Mouse (Mus musculus): ENCODE measurements at regions not wholly inside any gene's neighbourhood (a gene's known extent, or its start where the extent isn't known, plus 50 kb on each side); places are given as distances from the start of the nearest gene placed in this dataset.

DNA sequence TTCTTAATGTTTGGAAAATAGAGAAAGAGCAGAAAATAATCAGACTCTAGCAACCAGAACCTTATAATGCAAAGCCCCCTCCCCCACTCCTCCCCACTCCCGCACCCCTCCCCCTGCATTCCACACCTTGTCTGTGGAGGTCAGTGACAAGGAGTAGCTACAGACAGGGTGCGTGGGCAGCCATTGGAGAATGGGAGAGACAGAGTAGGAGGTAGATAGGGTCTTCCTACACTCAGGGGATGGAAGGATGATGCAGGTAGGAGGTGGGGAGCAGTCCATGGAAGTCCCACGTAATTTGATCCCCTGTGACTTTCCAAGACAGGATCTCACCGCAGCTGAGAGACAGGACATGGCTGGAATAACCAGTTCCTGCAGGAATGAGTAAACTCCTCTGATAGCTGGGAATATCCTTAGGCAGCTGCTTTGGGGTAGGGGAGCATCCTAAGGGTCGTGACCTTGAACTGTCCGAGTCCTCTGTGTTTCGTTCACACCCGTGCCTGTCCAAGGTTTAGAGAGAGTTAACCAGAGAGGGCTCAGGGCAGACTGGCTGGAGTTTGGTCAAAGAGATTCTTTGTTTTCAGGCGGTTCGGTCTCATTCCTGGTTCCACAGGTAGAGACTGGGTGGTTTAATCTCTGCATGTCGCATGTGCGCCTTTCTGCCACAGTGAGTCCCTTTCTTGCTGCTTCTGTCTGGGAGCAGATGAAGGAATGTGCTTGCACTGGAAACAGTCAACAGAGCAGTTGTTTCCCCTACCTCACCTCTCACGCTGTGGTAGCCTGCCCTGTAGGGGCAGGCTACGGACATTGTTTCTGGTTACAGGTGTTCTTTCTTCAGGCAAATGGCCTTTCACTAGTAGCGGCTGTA, 54.1 kb upstream of the 1700024P04Rik start:
- peaks cover 0 to 9% of the 10 kb centered on the region in 2 experiments; a peak in 2 of 4 replicates for H3K4me1 ChIP-seq (ENCODE audit: control insufficient read depth in 1 of 2, insufficient read depth in 2 of 2)
- H3K9ac ChIP-seq (ENCODE audit: insufficient read depth, low read depth): no peak overlapping the region
- H3K36me3 ChIP-seq (replicated peaks in 1 of 2; ENCODE audit: control insufficient read depth in 1 of 2, insufficient read depth in 1 of 2, low read length in 1 of 2): no peaks in the 10 kb centered on the region
- in situ Hi-C loops (cut with MboI; ENCODE audit: low pct_ligation_motif_present, low pct_unique_long_range_greater_than_20kb, low sequenced_read_pairs): no loop called here
- H3K27me3 ChIP-seq (replicated peaks): no peaks in the 10 kb centered on the region
- dilution Hi-C loops (cut with MboI; ENCODE audit: extremely low pct_ligation_motif_present, extremely low pct_unique_long_range_greater_than_20kb, low sequenced_read_pairs): no loop called here
- no peak for TF ChIP-seq TBP (conservative IDR thresholded peaks at IDR 0.05; ENCODE audit: low read depth, low read length)
- TF ChIP-seq BHLHE40 (IDR thresholded peaks at IDR 0.05; ENCODE audit: low read depth, low read length): no peak
- TF ChIP-seq PAX5 (IDR thresholded peaks at IDR 0.05; ENCODE audit: low read length): no peak
- no peak for TF ChIP-seq MYC (IDR thresholded peaks at IDR 0.05; ENCODE audit: low read depth, low read length)
- TF ChIP-seq ZMIZ1 (IDR thresholded peaks at IDR 0.05; ENCODE audit: low read depth, low read length): no peak
- no peak for TF ChIP-seq MAZ (IDR thresholded peaks at IDR 0.05; ENCODE audit: low read depth, low read length)
- no peak for TF ChIP-seq POLR2AphosphoS2 (IDR thresholded peaks at IDR 0.05; ENCODE audit: low read depth, low read length)
- no peak for TF ChIP-seq E2F4 (IDR thresholded peaks at IDR 0.05; ENCODE audit: insufficient replicate concordance, low read depth, low read length)
- no peak for TF ChIP-seq SIN3A (IDR thresholded peaks at IDR 0.05; ENCODE audit: low read length)
- no peak for TF ChIP-seq USF2 (conservative IDR thresholded peaks at IDR 0.05; ENCODE audit: low read depth, low read length)
- no peak for TF ChIP-seq SMC3 (IDR thresholded peaks at IDR 0.05; ENCODE audit: low read depth, low read length)
- no peak for TF ChIP-seq ZC3H11A (IDR thresholded peaks at IDR 0.05; ENCODE audit: low read depth, low read length)
- TF ChIP-seq RCOR1 (conservative IDR thresholded peaks at IDR 0.05; ENCODE audit: low read depth, low read length): no peak
- no peak for TF ChIP-seq POLR2A (IDR thresholded peaks at IDR 0.05; ENCODE audit: low read depth, low read length)
- TF ChIP-seq RAD21 (IDR thresholded peaks at IDR 0.05; ENCODE audit: low read depth, low read length): no peak
- no peak for TF ChIP-seq ELF1 (IDR thresholded peaks at IDR 0.05; ENCODE audit: low read depth, low read length)
- no peak for TF ChIP-seq HCFC1 (IDR thresholded peaks at IDR 0.05; ENCODE audit: low read depth, low read length)
- TF ChIP-seq ETS1 (conservative IDR thresholded peaks at IDR 0.05; ENCODE audit: low read depth, low read length): no peak
- no peak for TF ChIP-seq IRF4 (IDR thresholded peaks at IDR 0.05; ENCODE audit: low read depth, low read length)
- no peak overlapping the region for H3K27ac ChIP-seq (ENCODE audit: insufficient read depth, low read depth)
- no peak overlapping the region for H3K4me2 ChIP-seq (ENCODE audit: insufficient read depth, low read depth, poor library complexity, severe bottlenecking)
- H3K79me2 ChIP-seq (replicated peaks; ENCODE audit: control insufficient read depth, extremely low read depth, insufficient read depth, poor library complexity, severe bottlenecking): no peaks in the 10 kb centered on the region
- H3K4me3 ChIP-seq (replicated peaks in 1 of 3; ENCODE audit: low read depth in 2 of 3, low read length in 2 of 3, poor library complexity in 1 of 3): no peak overlapping the region
- peaks cover 2% of the 10 kb centered on the region for H3K9me3 ChIP-seq (replicated peaks; ENCODE audit: low read length)
- DNase-seq (ENCODE audit: extremely low read depth): no peak

DNA sequence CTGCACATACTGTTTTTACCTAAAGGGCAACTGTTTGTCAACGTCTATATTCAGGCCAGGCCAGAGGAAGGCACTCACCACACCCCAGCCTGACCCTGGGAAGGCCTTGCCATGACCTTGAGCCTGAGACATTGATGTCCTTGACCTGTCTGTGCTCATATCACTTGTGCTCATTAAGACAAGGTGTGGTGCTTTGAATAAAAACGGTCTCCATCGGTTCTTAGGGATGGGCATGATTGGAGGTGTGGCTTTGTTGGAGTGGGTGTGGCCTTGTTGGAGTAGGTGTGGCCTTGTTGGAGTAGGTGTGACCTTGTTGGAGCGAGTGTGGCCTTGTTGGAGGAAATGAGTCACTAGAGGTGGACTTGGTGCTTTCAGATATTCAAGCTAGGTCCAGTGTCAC, 52.8 kb upstream of the 1700024P04Rik start:
- H3K36me3 ChIP-seq (replicated peaks in 1 of 2; ENCODE audit: control insufficient read depth in 1 of 2, insufficient read depth in 1 of 2, low read length in 1 of 2): no peaks in the 10 kb centered on the region
- H3K4me3 ChIP-seq (replicated peaks in 1 of 3; ENCODE audit: low read depth in 2 of 3, low read length in 2 of 3, poor library complexity in 1 of 3): no peak overlapping the region
- H3K27me3 ChIP-seq (replicated peaks): no peaks in the 10 kb centered on the region
- H3K79me2 ChIP-seq (replicated peaks; ENCODE audit: control insufficient read depth, extremely low read depth, insufficient read depth, poor library complexity, severe bottlenecking): no peaks in the 10 kb centered on the region
- DNase-seq (ENCODE audit: extremely low read depth): no peak
- peaks cover 0 to 9% of the 10 kb centered on the region in 2 experiments; a peak in 2 of 4 replicates for H3K4me1 ChIP-seq (ENCODE audit: control insufficient read depth in 1 of 2, insufficient read depth in 2 of 2)
- H3K4me2 ChIP-seq (ENCODE audit: insufficient read depth, low read depth, poor library complexity, severe bottlenecking): no peak overlapping the region
- dilution Hi-C loops (cut with MboI; ENCODE audit: extremely low pct_ligation_motif_present, extremely low pct_unique_long_range_greater_than_20kb, low sequenced_read_pairs) (no loop called here), in situ Hi-C loops (cut with MboI; ENCODE audit: low pct_ligation_motif_present, low pct_unique_long_range_greater_than_20kb, low sequenced_read_pairs) (no loop called here)
- H3K9me3 ChIP-seq (replicated peaks; ENCODE audit: low read length): peaks cover 2% of the 10 kb centered on the region
- TF ChIP-seq E2F4 (IDR thresholded peaks at IDR 0.05; ENCODE audit: insufficient replicate concordance, low read depth, low read length): no peak
- no peak for TF ChIP-seq GABPA (IDR thresholded peaks at IDR 0.05; ENCODE audit: insufficient replicate concordance, low read depth, low read length)
- TF ChIP-seq MAZ (IDR thresholded peaks at IDR 0.05; ENCODE audit: low read depth, low read length): no peak
- TF ChIP-seq BHLHE40 (IDR thresholded peaks at IDR 0.05; ENCODE audit: low read depth, low read length): no peak
- no peak for TF ChIP-seq ZNF384 (IDR thresholded peaks at IDR 0.05; ENCODE audit: low read depth, low read length)
- no peak for TF ChIP-seq CHD1 (IDR thresholded peaks at IDR 0.05; ENCODE audit: low read depth, low read length)
- no peak for TF ChIP-seq MXI1 (IDR thresholded peaks at IDR 0.05; ENCODE audit: low read depth, low read length)
- TF ChIP-seq MEF2A (IDR thresholded peaks at IDR 0.05; ENCODE audit: borderline replicate concordance, low read depth, low read length): no peak
- no peak for TF ChIP-seq NELFE (IDR thresholded peaks at IDR 0.05; ENCODE audit: low read depth, low read length)
- TF ChIP-seq UBTF (IDR thresholded peaks at IDR 0.05; ENCODE audit: low read depth, low read length): no peak
- no peak for TF ChIP-seq MAFK (IDR thresholded peaks at IDR 0.05; ENCODE audit: insufficient replicate concordance, low read length)
- no peak for TF ChIP-seq CHD2 (IDR thresholded peaks at IDR 0.05; ENCODE audit: low read length)
- H3K27ac ChIP-seq (ENCODE audit: insufficient read depth, low read depth): no peak overlapping the region
- H3K9ac ChIP-seq (ENCODE audit: insufficient read depth, low read depth): no peak overlapping the region
